Mouse (Mus musculus): Measurements from ENCODE around the gene 4933430I17Rik. TPM values are rescaled to one million over a fixed set of nuclear protein-coding genes. Genes with fewer than 3 reads are reported as not detected.

4933430I17Rik gene
- total RNA-seq, 2 experiments from 2014 or later = 0.22 TPM; not detected in 1

GRCm38 (mm10) chr4:62520892-62521400, 4.2 kb upstream of the 4933430I17Rik start:
- intact Hi-C loops (cut with DNase I) = loop anchor here (10.0 kb wide), 1 partner anchor 316 kb away; no protein-coding TSS in a partner anchor
- no peak for DNase-seq

- intact Hi-C loops (cut with DNase I) = loop anchor here (2.0 to 10.0 kb wide), 2 partner anchors 165 to 321 kb away; partner anchors contain the start of genes Fkbp15 and Slc31a1
- no peak for DNase-seq
Measured at GRCm38 (mm10) chr4:62525489-62525811, 281 bp downstream of the 4933430I17Rik start.

- no peak for DNase-seq
Measured at GRCm38 (mm10) chr4:62526256-62526655, 1.1 kb downstream of the 4933430I17Rik start.

GRCm38 (mm10) chr4:62527655-62528054, 2.5 kb downstream of the 4933430I17Rik start:
- intact Hi-C loops (cut with DNase I) = loop anchor here (10.0 kb wide), 1 partner anchor 323 kb away; no protein-coding TSS in a partner anchor
- DNase-seq = no peak

More at GRCm38 (mm10) chr4:62526256-62526655, 1.1 kb downstream of the 4933430I17Rik start:
- intact Hi-C loops (cut with DNase I) = loop anchor here (10.0 kb wide), 1 partner anchor 321 kb away; no protein-coding TSS in a partner anchor

- intact Hi-C loops (cut with DNase I) = no loop called here
- no peak for DNase-seq
Measured at GRCm38 (mm10) chr4:62533729-62534128, 8.6 kb downstream of the 4933430I17Rik start.

- DNase-seq = no peak
- intact Hi-C loops (cut with DNase I) = no loop called here
Measured at GRCm38 (mm10) chr4:62541802-62542201, 16.6 kb downstream of the 4933430I17Rik start.

- DNase-seq = no peak
- intact Hi-C loops (cut with DNase I) = no loop called here
Measured at GRCm38 (mm10) chr4:62543782-62544181, 18.6 kb downstream of the 4933430I17Rik start.

GRCm38 (mm10) chr4:62544801-62545200, 19.6 kb downstream of the 4933430I17Rik start:
- no peak for DNase-seq

GRCm38 (mm10) chr4:62551966-62552365, 26.8 kb downstream of the 4933430I17Rik start:
- DNase-seq = no peak
- intact Hi-C loops (cut with DNase I) = loop anchor here (10.0 kb wide), 1 partner anchor 563 kb away; no protein-coding TSS in a partner anchor

More at GRCm38 (mm10) chr4:62544801-62545200, 19.6 kb downstream of the 4933430I17Rik start:
- intact Hi-C loops (cut with DNase I) = no loop called here

GRCm38 (mm10) chr4:62557436-62557835, 32.3 kb downstream of the 4933430I17Rik start:
- DNase-seq = no peak
- intact Hi-C loops (cut with DNase I) = loop anchor here (10.0 kb wide), 1 partner anchor 557 kb away; no protein-coding TSS in a partner anchor

GRCm38 (mm10) chr4:62559797-62560329, 34.7 kb downstream of the 4933430I17Rik start, which contains the start of gene Rgs3:
TSS of gene Rgs3 (plus strand) at chr4:62559847.
- no peak for DNase-seq
- intact Hi-C loops (cut with DNase I) = loop anchor here (10.0 kb wide), 1 partner anchor 555 kb away; no protein-coding TSS in a partner anchor

- intact Hi-C loops (cut with DNase I) = loop anchor here (1.0 kb wide), 2 partner anchors 135 to 203 kb away; no protein-coding TSS in a partner anchor
- peak; percentile 76 to 77 for DNase-seq
Measured at GRCm38 (mm10) chr4:62560963-62561629, 35.9 kb downstream of the 4933430I17Rik start.

- intact Hi-C loops (cut with DNase I) = loop anchor here (1.0 to 2.0 kb wide), 3 partner anchors 57 to 203 kb away; no protein-coding TSS in a partner anchor
- DNase-seq = no peak
Measured at GRCm38 (mm10) chr4:62561630-62562001, 36.4 kb downstream of the 4933430I17Rik start.

- intact Hi-C loops (cut with DNase I) = loop anchor here (2.0 kb wide), 1 partner anchor 57 kb away; no protein-coding TSS in a partner anchor
- DNase-seq = no peak
Measured at GRCm38 (mm10) chr4:62562006-62562405, 36.8 kb downstream of the 4933430I17Rik start.

GRCm38 (mm10) chr4:62566530-62566929, 41.4 kb downstream of the 4933430I17Rik start:
- intact Hi-C loops (cut with DNase I) = no loop called here
- no peak for DNase-seq

GRCm38 (mm10) chr4:62567696-62568095, 42.5 kb downstream of the 4933430I17Rik start:
- intact Hi-C loops (cut with DNase I) = no loop called here
- DNase-seq = no peak

- no peak for DNase-seq
- intact Hi-C loops (cut with DNase I) = no loop called here
Measured at GRCm38 (mm10) chr4:62568359-62568758, 43.2 kb downstream of the 4933430I17Rik start.

GRCm38 (mm10) chr4:62569603-62570002, 44.4 kb downstream of the 4933430I17Rik start:
- intact Hi-C loops (cut with DNase I) = no loop called here

GRCm38 (mm10) chr4:62570029-62570428, 44.9 kb downstream of the 4933430I17Rik start:
- DNase-seq = no peak
- intact Hi-C loops (cut with DNase I) = no loop called here

More at GRCm38 (mm10) chr4:62569603-62570002, 44.4 kb downstream of the 4933430I17Rik start:
- no peak for DNase-seq

- no peak for DNase-seq
- intact Hi-C loops (cut with DNase I) = no loop called here
Measured at GRCm38 (mm10) chr4:62582365-62583264, 57.4 kb downstream of the 4933430I17Rik start.
